Mouse (Mus musculus) T-helper 17 cell (primary cell): ENCODE data around the gene Crtap.

Experiments
- in situ Hi-C, 2 experiments: fragments of 300-600 bp; cut with MboI, MseI; formaldehyde crosslinking; loops; 1 replicate in 1 of 2; 2 replicates in 1 of 2; pipeline ENCODE4 v1.15.1; 2025; ENCODE audit warnings: high pct_unique_total_duplicates in 2 of 2

Gene Crtap

GRCm38 (mm10) chr9:114389905-114390748 is at the start of gene Crtap:
TSS of gene Crtap (minus strand) at chr9:114390675.
- in situ Hi-C loops = loop anchor here in 1 of 2 experiments (5.0 to 10.0 kb wide), 2 partner anchors 68 to 395 kb away; no protein-coding TSS in a partner anchor

- in situ Hi-C loops = no loop called here
Observed at GRCm38 (mm10) chr9:114435668-114436067, 45.2 kb upstream of the Crtap start.

GRCm38 (mm10) chr9:114428103-114428834 is 37.8 kb upstream of the Crtap start:
- in situ Hi-C loops = no loop called here

GRCm38 (mm10) chr9:114427425-114427824 is 37.0 kb upstream of the Crtap start:
- in situ Hi-C loops = no loop called here

GRCm38 (mm10) chr9:114426201-114426600 is 35.7 kb upstream of the Crtap start:
- in situ Hi-C loops = no loop called here

GRCm38 (mm10) chr9:114425576-114425975 is 35.1 kb upstream of the Crtap start:
- in situ Hi-C loops = no loop called here

GRCm38 (mm10) chr9:114421797-114422196 is 31.3 kb upstream of the Crtap start:
- in situ Hi-C loops = no loop called here

- in situ Hi-C loops = no loop called here
Observed at GRCm38 (mm10) chr9:114421045-114421444, 30.6 kb upstream of the Crtap start.

GRCm38 (mm10) chr9:114420443-114420842 is 30.0 kb upstream of the Crtap start:
- in situ Hi-C loops = no loop called here

- in situ Hi-C loops = loop anchor here (5.0 kb wide), 3 partner anchors 79 to 164 kb away; partner anchors contain the start of gene Ccr4 (in 1 of the 2)
Observed at GRCm38 (mm10) chr9:114418187-114418586, 27.7 kb upstream of the Crtap start.

GRCm38 (mm10) chr9:114416646-114417517 is 26.4 kb upstream of the Crtap start:
- in situ Hi-C loops = loop anchor here (5.0 kb wide), 3 partner anchors 80 to 165 kb away; partner anchors contain the start of gene Ccr4 (in 1 of the 2)

GRCm38 (mm10) chr9:114415701-114416100 is 25.2 kb upstream of the Crtap start:
- in situ Hi-C loops = loop anchor here (5.0 kb wide), 3 partner anchors 82 to 167 kb away; partner anchors contain the start of gene Ccr4 (in 1 of the 2)

GRCm38 (mm10) chr9:114413866-114414265 is 23.4 kb upstream of the Crtap start:
- in situ Hi-C loops = no loop called here

- in situ Hi-C loops = no loop called here
Observed at GRCm38 (mm10) chr9:114412406-114412805, 21.9 kb upstream of the Crtap start.

- in situ Hi-C loops = no loop called here
Observed at GRCm38 (mm10) chr9:114411295-114411694, 20.8 kb upstream of the Crtap start.

GRCm38 (mm10) chr9:114410313-114410862 is 19.9 kb upstream of the Crtap start:
- in situ Hi-C loops = no loop called here

GRCm38 (mm10) chr9:114407676-114408075 is 17.2 kb upstream of the Crtap start:
- in situ Hi-C loops = loop anchor here in 1 of 2 experiments (5.0 kb wide), 1 partner anchor 175 kb away; no protein-coding TSS in a partner anchor

GRCm38 (mm10) chr9:114401685-114402080 is 11.2 kb upstream of the Crtap start:
- in situ Hi-C loops = no loop called here

- in situ Hi-C loops = no loop called here
Observed at GRCm38 (mm10) chr9:114400949-114401684, 10.6 kb upstream of the Crtap start, which contains the start of the genes Glb1 and Tmppe. TSS of gene Glb1 (plus strand) at chr9:114401076. TSS of gene Tmppe (plus strand) at chr9:114401105.

- in situ Hi-C loops = no loop called here
Observed at GRCm38 (mm10) chr9:114400588-114400948, 10.1 kb upstream of the Crtap start.
